In the genomic region with DNA sequence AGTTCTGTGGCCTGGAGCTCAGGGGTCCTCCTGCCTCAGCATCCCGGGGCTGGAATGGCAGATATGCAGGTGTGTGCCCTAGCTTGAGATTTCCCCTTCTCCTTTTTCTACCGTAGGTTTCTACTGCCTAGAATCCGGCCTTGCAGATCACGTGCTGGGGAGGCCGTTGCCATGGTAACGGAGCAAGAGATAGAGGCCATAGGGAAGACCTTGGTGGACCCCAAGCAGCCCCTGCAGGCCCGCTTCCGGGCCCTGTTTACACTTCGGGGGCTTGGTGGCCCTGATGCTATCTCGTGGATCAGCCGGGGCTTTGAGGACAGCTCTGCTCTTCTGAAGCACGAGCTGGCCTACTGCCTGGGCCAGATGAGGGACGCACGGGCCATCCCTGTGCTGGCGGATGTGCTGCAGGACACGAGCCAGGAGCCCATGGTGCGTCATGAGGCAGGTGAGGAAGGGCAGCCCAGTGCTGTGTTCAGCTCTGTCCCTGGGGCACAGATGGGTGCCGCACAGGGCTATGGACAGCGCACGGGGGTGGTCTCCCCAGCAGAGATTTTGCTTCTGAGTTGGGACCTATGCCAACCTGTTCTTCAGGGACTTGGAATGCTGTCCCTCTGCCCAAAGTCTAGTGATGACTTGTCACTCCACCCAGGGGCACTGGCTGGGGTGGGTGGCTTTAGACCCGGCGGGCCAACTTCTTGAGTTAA, we compare ENCODE assay signal across 11 mouse cellular contexts. TPM values are rescaled to one million over a fixed set of nuclear protein-coding genes. Genes with fewer than 3 reads are reported as not detected.
A peak's percentile ranks its signal among the peaks of the same experiment; 100 is the strongest.
DNase-seq lines count a peak whose midpoint lies in the region; ATAC-seq and TF ChIP-seq lines count a peak whose summit lies in the region.
"Had no signal": no experiment of that assay in that cellular context is flagged by ENCODE, and none has a peak within 500 bp of the region (broad histone marks: within the 10 kb centered on the region; RNA-seq: fewer than 3 reads in every experiment).

No protein-coding gene starts in this region.

- TF ChIP-seq POLR2A in embryonic fibroblast, embryonic 13.5 days (IDR thresholded peaks at IDR 0.05; ENCODE audit: low read depth, low read length) = no peak

- H3K4me1 ChIP-seq in erythroblast, embryonic 14.5 days (ENCODE audit: control insufficient read depth) = peaks cover 71% of the 10 kb centered on the region
- H3K4me1 ChIP-seq in embryonic fibroblast, embryonic 13.5 days (ENCODE audit: control insufficient read depth, insufficient read depth, low read length) = peaks cover 2% of the 10 kb centered on the region; the same call in 1 of the 2 replicates
- peaks cover 63% of the 10 kb centered on the region for H3K4me1 ChIP-seq in liver, embryonic 12.5 days

- peak overlapping the region; percentile 73 for H3K4me3 ChIP-seq in erythroblast, embryonic 14.5 days (replicated peaks)
- H3K4me3 ChIP-seq in embryonic fibroblast, embryonic 13.5 days (ENCODE audit: insufficient read depth, low read length) = peak overlapping the region; percentile 82
- peak overlapping the region; percentile 93 for H3K4me3 ChIP-seq in liver, embryonic 12.5 days

- TF ChIP-seq CTCF in embryonic fibroblast, embryonic 13.5 days (IDR thresholded peaks at IDR 0.05; ENCODE audit: borderline replicate concordance, insufficient read depth, low read length) = no peak

- H3K9ac ChIP-seq in liver, embryonic 12.5 days = peak overlapping the region; percentile 87

- DNase-seq in A20 (ENCODE audit: low read depth, low spot score) = peak; percentile 36
- no peak for DNase-seq in embryo, embryonic 9.5 days (ENCODE audit: extremely low spot score)
- DNase-seq in frontal cortex, postnatal 36 days (ENCODE audit: low spot score in 2 of 2) = no peak
- DNase-seq: thymus, adult 18-20 months had no signal

- no peaks in the 10 kb centered on the region for H3K27me3 ChIP-seq in erythroblast, embryonic 14.5 days (ENCODE audit: control insufficient read depth)
- H3K27me3 ChIP-seq in liver, embryonic 12.5 days (replicated peaks) = no peaks in the 10 kb centered on the region

- 63% methylated on average over 22 of the region's 22 CpGs for WGBS in liver, embryonic 12.5 days (ENCODE audit: insufficient replicate concordance)

- no peaks in the 10 kb centered on the region for H3K9me3 ChIP-seq in erythroblast, embryonic 14.5 days (ENCODE audit: control insufficient read depth, low read length)
- H3K9me3 ChIP-seq in liver, embryonic 12.5 days (replicated peaks) = no peaks in the 10 kb centered on the region

- ATAC-seq in erythroblast, adult 5-6 weeks (replicated peaks; ENCODE audit: low FRiP score, poor library complexity, severe bottlenecking) = no peak
- no peak for ATAC-seq in liver, embryonic 12.5 days
- no peak for ATAC-seq in inflammation-experienced regulatory T-cells, adult 6 months

- H3K27ac ChIP-seq in embryonic fibroblast, embryonic 13.5 days (ENCODE audit: insufficient read depth, low read length) = no peak overlapping the region
- H3K27ac ChIP-seq in liver, embryonic 12.5 days = 0 out of 2 replicates have a peak overlapping the region, but pooled peaks have one; percentile 89

- peaks cover 48% of the 10 kb centered on the region for H3K36me3 ChIP-seq in erythroblast, embryonic 14.5 days (ENCODE audit: control insufficient read depth)
- H3K36me3 ChIP-seq in liver, embryonic 12.5 days = peaks cover 42% of the 10 kb centered on the region

- H3K4me2 ChIP-seq in liver, embryonic 12.5 days = peak overlapping the region; percentile 90

RNA-seq across cellular contexts. Expression of a gene that starts 1.5 kb away (rescaled TPM):
- polyA plus RNA-seq in erythroblast, embryonic 14.5 days (2012) = 0.08 and 0.20 TPM in 2 replicates
- 2.5 and 3.7 TPM in 2 replicates for total RNA-seq in erythroblast, adult 5-6 weeks (2015; ENCODE audit: low replicate concordance)
- total RNA-seq in erythroblast, adult 5-6 weeks (2017; ENCODE audit: low replicate concordance) = 1.3 TPM in 1 of 2 replicates, not detected in the other
- 1.4 TPM in 1 of 2 replicates, not detected in the other for polyA plus RNA-seq in embryonic fibroblast, embryonic 13.5 days (2011; ENCODE audit: insufficient read length, low read depth, missing spikeins)
- polyA plus RNA-seq in liver, embryonic 12.5 days (2016; fragmentation: Nextera tagmentation; extraction: Ambion mirVana) = 0.68 and 1.2 TPM in 2 replicates
- polyA plus RNA-seq in inflammation-experienced regulatory T-cells, adult 6 months (2017; shearing (Covaris generic)) = 1 to 10 TPM in 2 of 3 experiments, under 1 TPM in 1; 0.60 to 1.9 (median 1.1) TPM

RNA-seq across cellular contexts. Expression of a gene that starts 1.5 kb away (rescaled TPM):
- 29.2 and 34.1 TPM in 2 replicates for polyA plus RNA-seq in erythroblast, embryonic 14.5 days (2012)
- 10.4 and 11.7 TPM in 2 replicates for total RNA-seq in erythroblast, adult 5-6 weeks (2015; ENCODE audit: low replicate concordance)
- 32.5 and 33.7 TPM in 2 replicates for total RNA-seq in erythroblast, adult 5-6 weeks (2017; ENCODE audit: low replicate concordance)
- 37.7 and 50.1 TPM in 2 replicates for polyA plus RNA-seq in embryonic fibroblast, embryonic 13.5 days (2011; ENCODE audit: insufficient read length, low read depth, missing spikeins)
- 70.0 and 74.5 TPM in 2 replicates for polyA plus RNA-seq in liver, embryonic 12.5 days (2016; fragmentation: Nextera tagmentation; extraction: Ambion mirVana)
- 10 to 100 TPM in 2 of 3 experiments, 1 to 10 TPM in 1; 9.2 to 17.9 (median 10.9) TPM for polyA plus RNA-seq in inflammation-experienced regulatory T-cells, adult 6 months (2017; shearing (Covaris generic))

RNA-seq across cellular contexts. Expression of a gene that starts 3.0 kb away (rescaled TPM):
- 0.26 and 0.80 TPM in 2 replicates for polyA plus RNA-seq in erythroblast, embryonic 14.5 days (2012)
- not detected in 2 replicates for total RNA-seq in erythroblast, adult 5-6 weeks (2015; ENCODE audit: low replicate concordance)
- total RNA-seq in erythroblast, adult 5-6 weeks (2017; ENCODE audit: low replicate concordance) = 5.6 TPM in 1 of 2 replicates, not detected in the other
- 1.1 TPM in 1 of 2 replicates, not detected in the other for polyA plus RNA-seq in embryonic fibroblast, embryonic 13.5 days (2011; ENCODE audit: insufficient read length, low read depth, missing spikeins)
- 0.71 and 0.98 TPM in 2 replicates for polyA plus RNA-seq in liver, embryonic 12.5 days (2016; fragmentation: Nextera tagmentation; extraction: Ambion mirVana)
- 1 to 10 TPM in 1 of 3 experiments, not detected in 2; 3.1 TPM for polyA plus RNA-seq in inflammation-experienced regulatory T-cells, adult 6 months (2017; shearing (Covaris generic))
- total RNA-seq: common myeloid progenitor, adult 5-6 weeks; liver, adult 2 months had no signal

RNA-seq across cellular contexts. Expression of a gene that starts 7.1 kb away (rescaled TPM):
- 0.09 TPM in 1 of 2 replicates, not detected in the other for polyA plus RNA-seq in erythroblast, embryonic 14.5 days (2012)
- total RNA-seq in erythroblast, adult 5-6 weeks (2015; ENCODE audit: low replicate concordance) = 5.4 TPM in 1 of 2 replicates, not detected in the other
- total RNA-seq in erythroblast, adult 5-6 weeks (2017; ENCODE audit: low replicate concordance) = 1.8 and 3.8 TPM in 2 replicates
- polyA plus RNA-seq in embryonic fibroblast, embryonic 13.5 days (2011; ENCODE audit: insufficient read length, low read depth, missing spikeins) = 0.58 and 2.2 TPM in 2 replicates
- 1.8 TPM in 2 replicates for polyA plus RNA-seq in liver, embryonic 12.5 days (2016; fragmentation: Nextera tagmentation; extraction: Ambion mirVana)
- polyA plus RNA-seq in inflammation-experienced regulatory T-cells, adult 6 months (2017; shearing (Covaris generic)) = 10 to 100 TPM in 1 of 3 experiments, 1 to 10 TPM in 2; 4.4 to 10.7 (median 9.8) TPM

RNA-seq across cellular contexts. Expression of a gene that starts 7.4 kb away (rescaled TPM):
- polyA plus RNA-seq in erythroblast, embryonic 14.5 days (2012) = 62.5 and 67.4 TPM in 2 replicates
- total RNA-seq in erythroblast, adult 5-6 weeks (2015; ENCODE audit: low replicate concordance) = 286 and 325 TPM in 2 replicates
- 463 and 486 TPM in 2 replicates for total RNA-seq in erythroblast, adult 5-6 weeks (2017; ENCODE audit: low replicate concordance)
- polyA plus RNA-seq in embryonic fibroblast, embryonic 13.5 days (2011; ENCODE audit: insufficient read length, low read depth, missing spikeins) = 26.4 and 26.7 TPM in 2 replicates
- 93.8 and 100 TPM in 2 replicates for polyA plus RNA-seq in liver, embryonic 12.5 days (2016; fragmentation: Nextera tagmentation; extraction: Ambion mirVana)
- polyA plus RNA-seq in inflammation-experienced regulatory T-cells, adult 6 months (2017; shearing (Covaris generic)) = 10 to 100 TPM; 10.7 to 27.1 (median 13.4) TPM
